ENCODE assay signal across 10 mouse cellular contexts in genomic region chr9:89461190-89461589, GRCm38 (mm10).
A peak's percentile ranks its signal among the peaks of the same experiment; 100 is the strongest.
DNase-seq lines count a peak whose midpoint lies in the region; TF ChIP-seq lines count a peak whose summit lies in the region.
"Had no signal": no experiment of that assay in that cellular context is flagged by ENCODE, and none has a peak within 500 bp of the region (broad histone marks: within the 10 kb centered on the region; RNA-seq: fewer than 3 reads in every experiment).

No protein-coding gene starts in this region.

- H3K27ac ChIP-seq in thymus, adult 2 months (ENCODE audit: control insufficient read depth, insufficient read depth, low read length): no peak overlapping the region
- H3K27ac ChIP-seq: hindbrain, embryonic 15.5 days; neural tube, embryonic 13.5 days had no signal

- DNase-seq in gastrocnemius, postnatal 14 days: peak; percentile 10
- DNase-seq in gastrocnemius, postnatal 25 days: no peak
- peak; percentile 19 for DNase-seq in thymus, adult 2 months
- DNase-seq in thymus, adult 18-20 months: no peak
- peak; percentile 83 for DNase-seq in cerebellum, postnatal 14 days
- DNase-seq in kidney, postnatal 14 days: peak; percentile 23
- DNase-seq in lung, postnatal 36 days: peak; percentile 25
- DNase-seq in thymus, postnatal 25 days: peak; percentile 10

- intact Hi-C loops in gastrocnemius, postnatal 14 days (cut with DNase I; ENCODE audit: low total_unique reads): no loop called here

- H3K27me3 ChIP-seq in thymus, adult 2 months (ENCODE audit: control insufficient read depth, insufficient read depth, low read length): no peaks in the 10 kb centered on the region
- H3K27me3 ChIP-seq: hindbrain, embryonic 15.5 days; neural tube, embryonic 13.5 days had no signal

- WGBS in thymus, adult 2 months: 35% methylated on average over 5 of the region's 5 CpGs

- TF ChIP-seq POLR2A in thymus, adult 2 months (IDR thresholded peaks at IDR 0.05; ENCODE audit: control insufficient read depth, extremely low read depth, insufficient read depth, low read length, poor library complexity): no peak

- TF ChIP-seq CTCF in thymus, adult 2 months (IDR thresholded peaks at IDR 0.05; ENCODE audit: borderline replicate concordance, control insufficient read depth, extremely low read depth, insufficient read depth, low read length, poor library complexity): no peak

- no peak overlapping the region for H3K4me3 ChIP-seq in thymus, adult 2 months (ENCODE audit: control insufficient read depth, insufficient read depth, low read length)
- H3K4me3 ChIP-seq: hindbrain, embryonic 15.5 days; neural tube, embryonic 13.5 days had no signal

- H3K36me3 ChIP-seq in thymus, adult 2 months (ENCODE audit: control insufficient read depth, insufficient read depth, low read length): no peaks in the 10 kb centered on the region
- H3K36me3 ChIP-seq: hindbrain, embryonic 15.5 days; neural tube, embryonic 13.5 days had no signal

- no peaks in the 10 kb centered on the region for H3K4me1 ChIP-seq in thymus, adult 2 months (replicated peaks; ENCODE audit: control insufficient read depth, insufficient read depth, low read length)
- H3K4me1 ChIP-seq: hindbrain, embryonic 15.5 days; neural tube, embryonic 13.5 days had no signal

Comparison
In these comparisons a context has a peak if more than half of its experiments do, and no peak if none do; other contexts are left out.
1. DNase-seq: peak in gastrocnemius, postnatal 14 days (single experiment), thymus, adult 2 months (single experiment), cerebellum, postnatal 14 days (2 of 2), kidney, postnatal 14 days (single experiment), lung, postnatal 36 days (single experiment) and thymus, postnatal 25 days (single experiment); none in gastrocnemius, postnatal 25 days (single experiment) and thymus, adult 18-20 months (0 of 2).